Mouse (Mus musculus): ENCODE measurements around the gene Ccdc190. TPM values are rescaled to one million over a fixed set of nuclear protein-coding genes. Genes with fewer than 3 reads are reported as not detected.

The Ccdc190 gene
- polyA plus RNA-seq, 1 experiment from 2014 or later: 5.7 TPM

DNA sequence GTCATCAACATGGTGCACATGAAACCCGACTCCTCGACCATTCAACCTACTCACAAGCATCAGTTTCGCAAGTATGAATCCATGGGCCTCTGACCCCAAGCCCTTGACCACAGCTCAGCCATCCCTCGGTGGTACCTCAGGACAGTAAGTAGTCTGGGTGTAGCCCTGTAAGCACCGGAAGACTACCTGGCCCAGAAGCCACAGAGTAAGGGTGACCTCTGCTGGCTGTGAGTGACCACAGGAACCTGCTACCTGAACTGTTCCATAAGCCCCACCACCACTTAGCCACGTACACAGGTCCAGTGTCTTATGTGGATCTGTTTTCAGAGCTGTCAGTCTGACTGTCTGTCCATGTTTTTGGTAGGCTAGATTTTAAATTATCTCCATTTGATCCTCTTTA lies 19.2 kb downstream of the Ccdc190 start:
- H3K4me1 ChIP-seq (ENCODE audit: control insufficient read depth, insufficient read depth, low read length): no peaks in the 10 kb centered on the region
- no peak for ATAC-seq
- H3K4me2 ChIP-seq (ENCODE audit: low read length): no peak overlapping the region
- peaks cover 3% of the 10 kb centered on the region; the same call in 1 of the 2 replicates for H3K36me3 ChIP-seq (ENCODE audit: control insufficient read depth, insufficient read depth, low read length)
- 0 out of 2 replicates have a peak, but pooled peaks cover 5% of the 10 kb centered on the region for H3K9me3 ChIP-seq (replicated peaks; ENCODE audit: control insufficient read depth, low read length, poor library complexity, severe bottlenecking)
- H3K27me3 ChIP-seq (ENCODE audit: control insufficient read depth, insufficient read depth, low read depth, low read length): no peaks in the 10 kb centered on the region
- 81% methylated on average over 6 of the region's 6 CpGs for WGBS
- no peak overlapping the region for H3K9ac ChIP-seq (ENCODE audit: low read depth, low read length)
- no peak overlapping the region for H3K4me3 ChIP-seq (ENCODE audit: low read depth, low read length)
- H3K27ac ChIP-seq (ENCODE audit: low read length): no peak overlapping the region

DNA sequence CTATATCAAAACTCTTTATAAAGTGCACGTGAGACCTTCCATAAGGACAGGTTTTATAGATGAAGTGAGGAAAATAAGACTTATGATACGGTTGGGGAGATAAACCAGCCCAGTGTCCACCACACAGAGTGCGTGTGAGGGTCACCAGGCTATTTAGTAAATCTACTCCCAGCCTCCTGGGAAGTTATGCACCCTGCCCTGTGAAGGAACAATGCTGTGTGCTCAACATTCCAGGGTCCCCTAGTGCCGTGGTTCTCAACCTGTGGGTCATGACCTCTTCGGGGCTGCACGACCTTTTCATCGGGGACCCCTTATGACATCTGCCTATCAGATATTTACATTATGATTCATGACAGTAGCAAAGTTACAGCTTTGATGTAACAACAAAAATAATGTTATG lies 19.8 kb downstream of the Ccdc190 start:
- Histone ChIP-seq H3K36me3 (ENCODE audit: control insufficient read depth, insufficient read depth, low read length) (peaks cover 6% of the 10 kb centered on the region; the same call in 1 of the 2 replicates), H3K27ac (ENCODE audit: low read length) (no peak overlapping the region), H3K9me3 (replicated peaks; ENCODE audit: control insufficient read depth, low read length, poor library complexity, severe bottlenecking) (0 out of 2 replicates have a peak, but pooled peaks cover 5% of the 10 kb centered on the region), H3K4me1 (ENCODE audit: control insufficient read depth, insufficient read depth, low read length) (no peaks in the 10 kb centered on the region), H3K9ac (ENCODE audit: low read depth, low read length) (no peak overlapping the region), H3K27me3 (ENCODE audit: control insufficient read depth, insufficient read depth, low read depth, low read length) (no peaks in the 10 kb centered on the region), H3K4me2 (ENCODE audit: low read length) (no peak overlapping the region), H3K4me3 (ENCODE audit: low read depth, low read length) (no peak overlapping the region)
- 87% methylated on average over 7 of the region's 7 CpGs for WGBS
- ATAC-seq: no peak

DNA sequence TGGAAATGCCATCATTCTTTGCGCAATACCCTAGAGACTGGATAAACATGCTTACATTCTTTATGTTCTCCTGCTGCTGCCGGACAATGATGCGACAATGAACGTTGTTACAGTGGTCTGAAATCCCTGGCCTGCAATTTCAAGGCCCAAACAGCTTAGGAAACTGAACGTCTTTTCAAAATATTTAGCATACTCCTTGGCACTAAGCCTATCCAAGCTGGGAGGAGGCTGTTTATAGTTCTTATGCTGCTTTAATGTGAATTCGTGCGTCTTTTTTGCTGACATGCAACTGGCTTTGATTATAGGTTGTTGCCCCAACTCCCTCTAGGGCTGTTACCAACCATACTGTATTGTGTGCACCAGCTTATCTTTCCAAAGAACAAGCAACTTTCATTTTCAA lies 20.4 kb downstream of the Ccdc190 start:
- H3K4me3 ChIP-seq (ENCODE audit: low read depth, low read length): no peak overlapping the region
- no peak overlapping the region for H3K27ac ChIP-seq (ENCODE audit: low read length)
- H3K27me3 ChIP-seq (ENCODE audit: control insufficient read depth, insufficient read depth, low read depth, low read length): no peaks in the 10 kb centered on the region
- H3K4me2 ChIP-seq (ENCODE audit: low read length): no peak overlapping the region
- no peak for ATAC-seq
- H3K36me3 ChIP-seq (ENCODE audit: control insufficient read depth, insufficient read depth, low read length): peaks cover 8% of the 10 kb centered on the region
- WGBS: 78% methylated on average over 7 of the region's 7 CpGs
- 0 out of 2 replicates have a peak, but pooled peaks cover 5% of the 10 kb centered on the region for H3K9me3 ChIP-seq (replicated peaks; ENCODE audit: control insufficient read depth, low read length, poor library complexity, severe bottlenecking)
- no peak overlapping the region for H3K9ac ChIP-seq (ENCODE audit: low read depth, low read length)
- no peaks in the 10 kb centered on the region for H3K4me1 ChIP-seq (ENCODE audit: control insufficient read depth, insufficient read depth, low read length)

DNA sequence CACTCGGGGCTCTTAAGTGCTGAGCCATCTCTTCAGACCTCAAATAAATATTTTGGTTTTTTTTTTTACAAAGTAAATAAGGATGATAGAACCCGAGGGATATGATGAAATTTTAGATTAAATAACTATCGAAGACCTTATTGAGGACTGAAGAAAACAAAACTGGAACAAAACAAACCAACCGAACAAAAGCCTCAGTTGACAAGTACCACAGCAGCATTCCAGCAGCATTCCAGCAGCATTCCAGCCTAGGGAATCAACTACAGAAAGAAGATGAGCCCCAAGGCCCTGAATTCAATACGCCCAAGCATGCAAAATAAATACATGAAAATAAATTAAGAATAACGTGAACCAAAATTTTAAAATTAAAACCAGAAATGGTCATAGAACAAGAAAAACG lies 21.5 kb downstream of the Ccdc190 start:
- Histone ChIP-seq H3K9ac (ENCODE audit: low read depth, low read length) (no peak overlapping the region), H3K4me2 (ENCODE audit: low read length) (no peak overlapping the region), H3K4me3 (ENCODE audit: low read depth, low read length) (no peak overlapping the region), H3K36me3 (ENCODE audit: control insufficient read depth, insufficient read depth, low read length) (peaks cover 15% of the 10 kb centered on the region), H3K9me3 (replicated peaks; ENCODE audit: control insufficient read depth, low read length, poor library complexity, severe bottlenecking) (0 out of 2 replicates have a peak, but pooled peaks cover 2% of the 10 kb centered on the region), H3K27me3 (ENCODE audit: control insufficient read depth, insufficient read depth, low read depth, low read length) (no peaks in the 10 kb centered on the region), H3K27ac (ENCODE audit: low read length) (no peak overlapping the region), H3K4me1 (ENCODE audit: control insufficient read depth, insufficient read depth, low read length) (no peaks in the 10 kb centered on the region)
- WGBS: 76% methylated on average over 7 of the region's 7 CpGs
- ATAC-seq: no peak

DNA sequence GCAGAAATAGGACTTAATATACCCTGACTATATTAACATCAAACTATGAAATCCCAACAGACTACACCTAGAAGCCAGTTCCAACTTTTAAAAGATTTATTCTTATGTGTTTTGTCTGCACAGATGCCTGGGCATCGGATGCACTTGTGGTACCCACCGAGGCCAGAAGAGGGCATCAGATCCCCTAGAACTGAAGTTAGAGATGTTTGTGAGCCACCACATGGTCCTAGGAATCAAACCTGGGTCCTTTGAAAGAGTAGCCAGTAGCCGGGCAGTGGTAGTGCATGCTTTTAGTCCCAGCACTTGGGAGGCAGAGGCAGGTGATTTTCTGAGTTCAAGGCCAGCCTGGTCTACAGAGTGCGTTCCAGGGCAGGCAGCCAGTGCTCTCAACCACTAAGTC lies 22.2 kb downstream of the Ccdc190 start:
- peaks cover 18% of the 10 kb centered on the region for H3K36me3 ChIP-seq (ENCODE audit: control insufficient read depth, insufficient read depth, low read length)
- H3K4me1 ChIP-seq (ENCODE audit: control insufficient read depth, insufficient read depth, low read length): no peaks in the 10 kb centered on the region
- ATAC-seq: no peak
- no peak overlapping the region for H3K4me3 ChIP-seq (ENCODE audit: low read depth, low read length)
- no peak overlapping the region for H3K4me2 ChIP-seq (ENCODE audit: low read length)
- H3K27ac ChIP-seq (ENCODE audit: low read length): no peak overlapping the region
- WGBS: 89% methylated on average over 4 of the region's 4 CpGs
- H3K9me3 ChIP-seq (replicated peaks; ENCODE audit: control insufficient read depth, low read length, poor library complexity, severe bottlenecking): 0 out of 2 replicates have a peak, but pooled peaks cover 2% of the 10 kb centered on the region
- no peaks in the 10 kb centered on the region for H3K27me3 ChIP-seq (ENCODE audit: control insufficient read depth, insufficient read depth, low read depth, low read length)
- H3K9ac ChIP-seq (ENCODE audit: low read depth, low read length): no peak overlapping the region

DNA sequence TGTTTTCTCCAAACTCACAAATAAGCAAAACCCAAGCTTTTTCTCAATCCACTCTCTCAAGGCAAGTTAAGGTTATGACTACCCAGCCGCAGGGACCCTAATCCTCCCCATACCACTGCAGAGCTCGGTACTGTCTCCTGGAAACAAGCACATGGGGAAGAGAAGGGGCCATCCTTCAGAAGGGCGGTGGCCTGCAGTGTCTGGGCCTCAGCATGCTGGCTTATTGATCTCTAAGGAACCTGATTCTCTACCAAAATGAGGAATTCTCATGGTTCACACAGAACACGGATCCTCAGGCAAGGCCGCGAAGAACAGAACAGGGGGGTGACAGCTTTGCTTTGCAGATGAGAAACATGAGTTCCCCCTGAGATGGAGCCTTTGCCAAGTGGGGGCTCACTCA lies 23.1 kb downstream of the Ccdc190 start:
- WGBS: 89% methylated on average over 6 of the region's 6 CpGs

DNA sequence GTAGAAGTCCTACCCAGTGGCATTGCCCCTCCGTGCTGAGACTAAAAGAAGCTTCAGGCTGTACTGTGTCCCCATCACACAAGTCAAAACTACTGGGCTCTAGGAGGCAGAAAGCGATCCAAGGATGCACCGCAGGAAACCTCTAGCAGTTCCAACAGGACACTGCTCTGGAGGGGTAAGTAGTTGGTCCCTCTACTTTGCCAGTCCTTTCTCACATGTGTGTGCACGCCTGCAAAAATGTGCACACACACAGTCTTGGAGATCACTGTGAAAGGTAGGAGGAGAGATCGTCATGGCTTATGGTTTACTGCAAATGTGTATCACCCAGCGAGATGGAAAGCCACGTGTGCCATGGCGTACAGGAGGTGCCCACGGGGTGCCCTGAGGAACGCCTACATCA lies 24.2 kb downstream of the Ccdc190 start:
- Histone ChIP-seq H3K4me3 (ENCODE audit: low read depth, low read length) (no peak overlapping the region), H3K4me1 (ENCODE audit: control insufficient read depth, insufficient read depth, low read length) (no peaks in the 10 kb centered on the region), H3K9me3 (replicated peaks; ENCODE audit: control insufficient read depth, low read length, poor library complexity, severe bottlenecking) (0 out of 2 replicates have a peak, but pooled peaks cover 2% of the 10 kb centered on the region), H3K36me3 (ENCODE audit: control insufficient read depth, insufficient read depth, low read length) (peaks cover 24% of the 10 kb centered on the region), H3K4me2 (ENCODE audit: low read length) (no peak overlapping the region), H3K27ac (ENCODE audit: low read length) (no peak overlapping the region), H3K27me3 (ENCODE audit: control insufficient read depth, insufficient read depth, low read depth, low read length) (no peaks in the 10 kb centered on the region), H3K9ac (ENCODE audit: low read depth, low read length) (no peak overlapping the region)
- ATAC-seq: no peak
- WGBS: 96% methylated on average over 10 of the region's 10 CpGs

More for the DNA sequence above, 23.1 kb downstream of the Ccdc190 start:
- H3K27me3 ChIP-seq (ENCODE audit: control insufficient read depth, insufficient read depth, low read depth, low read length): no peaks in the 10 kb centered on the region
- H3K9ac ChIP-seq (ENCODE audit: low read depth, low read length): no peak overlapping the region
- H3K4me1 ChIP-seq (ENCODE audit: control insufficient read depth, insufficient read depth, low read length): no peaks in the 10 kb centered on the region
- H3K27ac ChIP-seq (ENCODE audit: low read length): no peak overlapping the region
- peaks cover 21% of the 10 kb centered on the region for H3K36me3 ChIP-seq (ENCODE audit: control insufficient read depth, insufficient read depth, low read length)
- no peak overlapping the region for H3K4me2 ChIP-seq (ENCODE audit: low read length)
- no peak for ATAC-seq
- 0 out of 2 replicates have a peak, but pooled peaks cover 2% of the 10 kb centered on the region for H3K9me3 ChIP-seq (replicated peaks; ENCODE audit: control insufficient read depth, low read length, poor library complexity, severe bottlenecking)
- no peak overlapping the region for H3K4me3 ChIP-seq (ENCODE audit: low read depth, low read length)

DNA sequence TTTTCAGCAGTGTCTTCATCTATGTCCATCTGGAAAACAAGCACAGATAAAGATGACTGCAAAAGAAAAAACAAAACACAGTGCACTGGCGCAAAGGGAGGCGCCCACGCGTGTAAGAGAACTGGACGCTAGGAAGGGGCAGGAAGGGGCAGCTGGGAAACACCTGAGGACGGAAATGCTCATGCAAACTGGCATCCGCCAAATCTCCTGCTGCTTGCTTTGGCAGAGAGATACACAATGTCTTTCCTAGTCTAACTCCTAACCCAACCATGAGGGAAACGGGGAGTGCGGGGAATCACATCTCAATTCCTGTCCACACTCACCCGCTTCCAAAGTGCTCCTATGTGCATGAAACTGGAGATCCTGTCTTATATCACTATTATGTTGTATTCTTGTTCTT lies 24.7 kb downstream of the Ccdc190 start:
- no peak overlapping the region for H3K9ac ChIP-seq (ENCODE audit: low read depth, low read length)
- H3K27me3 ChIP-seq (ENCODE audit: control insufficient read depth, insufficient read depth, low read depth, low read length): no peaks in the 10 kb centered on the region
- H3K9me3 ChIP-seq (replicated peaks; ENCODE audit: control insufficient read depth, low read length, poor library complexity, severe bottlenecking): 0 out of 2 replicates have a peak, but pooled peaks cover 2% of the 10 kb centered on the region
- no peaks in the 10 kb centered on the region for H3K4me1 ChIP-seq (ENCODE audit: control insufficient read depth, insufficient read depth, low read length)
- no peak overlapping the region for H3K27ac ChIP-seq (ENCODE audit: low read length)
- no peak for ATAC-seq
- 95% methylated on average over 10 of the region's 10 CpGs for WGBS
- peaks cover 27% of the 10 kb centered on the region for H3K36me3 ChIP-seq (ENCODE audit: control insufficient read depth, insufficient read depth, low read length)
- no peak overlapping the region for H3K4me2 ChIP-seq (ENCODE audit: low read length)
- H3K4me3 ChIP-seq (ENCODE audit: low read depth, low read length): no peak overlapping the region

DNA sequence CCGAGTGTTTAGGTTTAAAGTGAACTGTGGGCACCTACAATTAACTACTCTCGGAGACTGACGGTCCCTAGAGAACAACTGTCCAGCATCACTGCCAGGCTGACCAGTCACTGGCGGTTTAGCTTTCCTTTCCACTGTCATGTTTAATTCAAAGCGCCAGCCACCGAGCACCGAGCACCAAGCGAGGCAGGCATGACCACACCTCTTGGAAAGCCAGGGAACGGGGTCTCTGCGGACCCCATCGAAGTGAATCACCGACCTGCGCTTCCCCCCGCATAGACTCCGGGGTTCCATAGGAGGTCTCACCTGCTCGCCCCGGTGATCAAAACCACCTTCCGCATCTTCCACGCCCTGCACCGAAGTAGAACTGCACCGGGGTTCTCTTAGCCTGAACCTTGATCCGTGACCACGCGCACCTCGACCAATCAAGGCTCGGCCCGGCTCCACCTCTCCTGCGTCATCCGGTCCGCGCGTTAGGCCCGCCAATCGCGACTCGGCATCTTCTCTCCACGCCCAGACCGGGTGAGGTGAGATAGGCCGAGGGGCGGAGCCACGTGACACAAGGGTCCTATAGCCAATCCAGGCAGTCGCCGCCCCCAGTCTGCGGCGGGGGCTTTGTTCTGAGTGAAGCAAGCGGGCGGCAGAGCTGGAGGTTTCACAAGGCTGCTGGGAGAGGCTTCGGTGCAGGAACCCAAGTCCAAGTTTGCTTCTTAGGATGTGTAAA lies 40.5 kb downstream of the Ccdc190 start, which contains the start of gene Hsd17b7:
TSS of gene Hsd17b7 (minus strand) at position 450 of the 724 bp plus-strand sequence.
- peak within 1 kb of the TSS; percentile 56 for H3K4me3 ChIP-seq (ENCODE audit: low read depth, low read length)
- 1% methylated on average over 48 of the region's 48 CpGs for WGBS

More for the DNA sequence above, 40.5 kb downstream of the Ccdc190 start, which contains the start of gene Hsd17b7:
- no peaks in the 10 kb centered on the region for H3K9me3 ChIP-seq (replicated peaks; ENCODE audit: control insufficient read depth, low read length, poor library complexity, severe bottlenecking)
- H3K4me2 ChIP-seq (ENCODE audit: low read length): peak within 1 kb of the TSS; percentile 85
- ATAC-seq: peak; percentile 100
- peaks cover 16% of the 10 kb centered on the region for H3K4me1 ChIP-seq (ENCODE audit: control insufficient read depth, insufficient read depth, low read length)
- H3K27ac ChIP-seq (ENCODE audit: low read length): peak within 1 kb of the TSS; percentile 84
- peaks cover 12% of the 10 kb centered on the region for H3K36me3 ChIP-seq (ENCODE audit: control insufficient read depth, insufficient read depth, low read length)
- H3K9ac ChIP-seq (ENCODE audit: low read depth, low read length): peak within 1 kb of the TSS; percentile 66
- H3K27me3 ChIP-seq (ENCODE audit: control insufficient read depth, insufficient read depth, low read depth, low read length): no peaks in the 10 kb centered on the region

Data from midbrain, embryonic 16.5 days (tissue).